Mouse (Mus musculus) midbrain, embryonic 15.5 days (tissue): ENCODE data around the gene Erh. TPM values are rescaled to one million over a fixed set of nuclear protein-coding genes. Genes with fewer than 3 reads are reported as not detected.

ENCODE experiments used
- ATAC-seq: fragments of 200-750 bp; cut with Nextera tagmentation; replicated peaks from 2 replicates; pipeline ENCODE4 v1.8.0; 2017; ENCODE audit warnings: moderate TSS enrichment
- H3K27ac ChIP-seq: fragments of 300-500 bp; sonication (generic); 2 replicates; pipeline ENCODE4 v1.5.1; 2015; ENCODE audit warnings: mild to moderate bottlenecking, inconsistent platforms
- H3K27me3 ChIP-seq: fragments of 300-500 bp; sonication (generic); replicated peaks from 2 replicates; pipeline ENCODE4 v1.6.1; 2015; ENCODE audit warnings: inconsistent platforms
- H3K36me3 ChIP-seq: fragments of 300-500 bp; sonication (generic); replicated peaks from 2 replicates; pipeline ENCODE4 v1.6.1; 2015; ENCODE audit warnings: inconsistent platforms
- H3K4me1 ChIP-seq: fragments of 300-500 bp; sonication (generic); 2 replicates; pipeline ENCODE4 v1.6.1; 2015; ENCODE audit warnings: inconsistent platforms
- H3K4me2 ChIP-seq: fragments of 300-500 bp; sonication (generic); 2 replicates; pipeline ENCODE4 v1.6.1; 2015; ENCODE audit warnings: inconsistent platforms, mild to moderate bottlenecking, moderate library complexity
- H3K4me3 ChIP-seq: fragments of 300-500 bp; sonication (generic); 2 replicates; pipeline ENCODE4 v1.5.1; 2015; ENCODE audit warnings: mild to moderate bottlenecking, inconsistent platforms
- H3K9ac ChIP-seq: fragments of 300-500 bp; sonication (generic); 2 replicates; pipeline ENCODE4 v1.6.1; 2015; ENCODE audit warnings: mild to moderate bottlenecking, inconsistent platforms
- H3K9me3 ChIP-seq: fragments of 300-500 bp; sonication (generic); 2 replicates; pipeline ENCODE4 v1.6.1; 2016; ENCODE audit warnings: inconsistent platforms
- WGBS: fragments of 180-500 bp; shearing (Covaris S2); methylation state at CpG from one replicate; pipeline ENCODE4 v1.1.7; 2015; ENCODE audit warnings: mixed read lengths; 5-methylcytosine and 5-hydroxymethylcytosine counted together
- polyA plus RNA-seq: library from polyadenylated mRNA; unstranded; fragments of >200 nt; fragmentation: Nextera tagmentation; extraction: Ambion mirVana; gene quantifications from 2 replicates; pipeline ENCODE4 v1.2.1, GENCODE M21; 2015

Gene Erh
- polyA plus RNA-seq, 1 experiment from 2014 or later = 292 TPM

- H3K27ac ChIP-seq = no peak overlapping the region
- WGBS = 85% methylated on average over 3 of the region's 3 CpGs
- ATAC-seq = no peak
- no peaks in the 10 kb centered on the region for H3K27me3 ChIP-seq
- H3K4me3 ChIP-seq = no peak overlapping the region
- no peak overlapping the region for H3K9ac ChIP-seq
- no peaks in the 10 kb centered on the region; the same call in 1 of the 2 replicates for H3K36me3 ChIP-seq
- H3K9me3 ChIP-seq = no peaks in the 10 kb centered on the region
- peaks cover 3% of the 10 kb centered on the region; the same call in 1 of the 2 replicates for H3K4me1 ChIP-seq
- no peak overlapping the region for H3K4me2 ChIP-seq
These were observed 34.2 kb downstream of the Erh start for GRCm38 (mm10) chr12:80609928-80610327.

- Histone ChIP-seq H3K9ac (no peak overlapping the region), H3K4me2 (no peak overlapping the region), H3K9me3 (no peaks in the 10 kb centered on the region), H3K4me1 (peaks cover 10% of the 10 kb centered on the region; the same call in 1 of the 2 replicates), H3K27ac (no peak overlapping the region), H3K27me3 (no peaks in the 10 kb centered on the region), H3K36me3 (no peaks in the 10 kb centered on the region; the same call in 1 of the 2 replicates), H3K4me3 (no peak overlapping the region)
- WGBS = 89% methylated on average over 1 of the region's 1 CpGs
- no peak for ATAC-seq
These were observed 35.6 kb downstream of the Erh start for GRCm38 (mm10) chr12:80608576-80608975.

GRCm38 (mm10) chr12:80604218-80604617 is 39.9 kb downstream of the Erh start:
- 67% methylated on average over 2 of the region's 2 CpGs for WGBS
- 0 out of 2 replicates have a peak, but pooled peaks have one; percentile 24 for ATAC-seq

GRCm38 (mm10) chr12:80603566-80603965 is 40.6 kb downstream of the Erh start:
- whole genome bisulfite sequencing = 63% methylated on average over 4 of the region's 4 CpGs
- Histone ChIP-seq H3K4me2 (no peak overlapping the region), H3K4me3 (no peak overlapping the region), H3K9ac (no peak overlapping the region), H3K9me3 (no peaks in the 10 kb centered on the region), H3K36me3 (no peaks in the 10 kb centered on the region; the same call in 1 of the 2 replicates), H3K4me1 (peaks cover 7% of the 10 kb centered on the region; the same call in 1 of the 2 replicates), H3K27me3 (no peaks in the 10 kb centered on the region), H3K27ac (peak overlapping the region; percentile 31; the same call in 1 of the 2 replicates)
- no peak for ATAC-seq

More at GRCm38 (mm10) chr12:80604218-80604617, 39.9 kb downstream of the Erh start:
- no peak overlapping the region for H3K4me3 ChIP-seq
- peaks cover 7% of the 10 kb centered on the region; the same call in 1 of the 2 replicates for H3K4me1 ChIP-seq
- no peaks in the 10 kb centered on the region for H3K9me3 ChIP-seq
- H3K9ac ChIP-seq = no peak overlapping the region
- no peaks in the 10 kb centered on the region; the same call in 1 of the 2 replicates for H3K36me3 ChIP-seq
- H3K27me3 ChIP-seq = no peaks in the 10 kb centered on the region
- H3K4me2 ChIP-seq = no peak overlapping the region
- peak overlapping the region; percentile 31; the same call in 1 of the 2 replicates for H3K27ac ChIP-seq

GRCm38 (mm10) chr12:80602432-80602831 is 41.7 kb downstream of the Erh start:
- no peaks in the 10 kb centered on the region for H3K27me3 ChIP-seq
- ATAC-seq = no peak
- no peak overlapping the region for H3K4me2 ChIP-seq
- no peak overlapping the region for H3K9ac ChIP-seq
- no peaks in the 10 kb centered on the region for H3K9me3 ChIP-seq
- no peak overlapping the region for H3K4me3 ChIP-seq
- WGBS = 95% methylated on average over 5 of the region's 5 CpGs
- no peaks in the 10 kb centered on the region; the same call in 1 of the 2 replicates for H3K36me3 ChIP-seq
- H3K27ac ChIP-seq = no peak overlapping the region
- H3K4me1 ChIP-seq = peaks cover 7% of the 10 kb centered on the region; the same call in 1 of the 2 replicates

- Histone ChIP-seq H3K4me3 (no peak overlapping the region), H3K27me3 (no peaks in the 10 kb centered on the region), H3K9ac (no peak overlapping the region), H3K4me1 (peaks cover 7% of the 10 kb centered on the region; the same call in 1 of the 2 replicates), H3K9me3 (no peaks in the 10 kb centered on the region), H3K4me2 (no peak overlapping the region), H3K36me3 (no peaks in the 10 kb centered on the region; the same call in 1 of the 2 replicates), H3K27ac (no peak overlapping the region)
- WGBS = 85% methylated on average over 9 of the region's 9 CpGs
- ATAC-seq = no peak
These were observed 42.4 kb downstream of the Erh start for GRCm38 (mm10) chr12:80601597-80602269.

- Histone ChIP-seq H3K9me3 (no peaks in the 10 kb centered on the region), H3K9ac (no peak overlapping the region), H3K27ac (peak overlapping the region; percentile 6; the same call in 1 of the 2 replicates), H3K4me2 (no peak overlapping the region), H3K36me3 (0 out of 2 replicates have a peak, but pooled peaks cover under 1% of the 10 kb centered on the region), H3K27me3 (no peaks in the 10 kb centered on the region), H3K4me1 (no peaks in the 10 kb centered on the region), H3K4me3 (no peak overlapping the region)
- whole genome bisulfite sequencing = 36% methylated on average over 6 of the region's 6 CpGs
- ATAC-seq = peak; percentile 47
These were observed 45.4 kb downstream of the Erh start for GRCm38 (mm10) chr12:80598756-80599155.

- no peak overlapping the region for H3K4me3 ChIP-seq
These were observed 45.9 kb downstream of the Erh start for GRCm38 (mm10) chr12:80598236-80598635.

GRCm38 (mm10) chr12:80595968-80596367 is 48.2 kb downstream of the Erh start:
- no peak for ATAC-seq
- Histone ChIP-seq H3K4me2 (no peak overlapping the region), H3K27ac (no peak overlapping the region), H3K4me3 (no peak overlapping the region), H3K4me1 (no peaks in the 10 kb centered on the region), H3K27me3 (no peaks in the 10 kb centered on the region), H3K9ac (no peak overlapping the region), H3K9me3 (no peaks in the 10 kb centered on the region), H3K36me3 (0 out of 2 replicates have a peak, but pooled peaks cover 2% of the 10 kb centered on the region)
- WGBS = 80% methylated on average over 4 of the region's 4 CpGs

More at GRCm38 (mm10) chr12:80598236-80598635, 45.9 kb downstream of the Erh start:
- no peaks in the 10 kb centered on the region for H3K4me1 ChIP-seq
- H3K27me3 ChIP-seq = no peaks in the 10 kb centered on the region
- ATAC-seq = no peak
- 0 out of 2 replicates have a peak, but pooled peaks cover 2% of the 10 kb centered on the region for H3K36me3 ChIP-seq
- H3K9ac ChIP-seq = no peak overlapping the region
- no peak overlapping the region for H3K4me2 ChIP-seq
- peak overlapping the region; percentile 6; the same call in 1 of the 2 replicates for H3K27ac ChIP-seq
- WGBS = 35% methylated on average over 7 of the region's 7 CpGs
- H3K9me3 ChIP-seq = no peaks in the 10 kb centered on the region

- no peak overlapping the region for H3K4me3 ChIP-seq
- H3K9ac ChIP-seq = no peak overlapping the region
- WGBS = 91% methylated on average over 4 of the region's 4 CpGs
- H3K9me3 ChIP-seq = no peaks in the 10 kb centered on the region
- no peak overlapping the region for H3K4me2 ChIP-seq
- no peak overlapping the region for H3K27ac ChIP-seq
- H3K27me3 ChIP-seq = no peaks in the 10 kb centered on the region
- 0 out of 2 replicates have a peak, but pooled peaks cover 2% of the 10 kb centered on the region for H3K36me3 ChIP-seq
- no peaks in the 10 kb centered on the region for H3K4me1 ChIP-seq
- no peak for ATAC-seq
These were observed 48.6 kb downstream of the Erh start for GRCm38 (mm10) chr12:80595566-80595965.

- no peak overlapping the region for H3K9ac ChIP-seq
- H3K4me2 ChIP-seq = no peak overlapping the region
- 93% methylated on average over 4 of the region's 4 CpGs for WGBS
- no peaks in the 10 kb centered on the region for H3K4me1 ChIP-seq
- no peak overlapping the region for H3K27ac ChIP-seq
- no peaks in the 10 kb centered on the region for H3K9me3 ChIP-seq
- 0 out of 2 replicates have a peak, but pooled peaks cover 2% of the 10 kb centered on the region for H3K36me3 ChIP-seq
- no peak for ATAC-seq
- no peaks in the 10 kb centered on the region for H3K27me3 ChIP-seq
- no peak overlapping the region for H3K4me3 ChIP-seq
These were observed 49.4 kb downstream of the Erh start for GRCm38 (mm10) chr12:80594781-80595180.

- no peaks in the 10 kb centered on the region for H3K9me3 ChIP-seq
- 0 out of 2 replicates have a peak, but pooled peaks cover 2% of the 10 kb centered on the region for H3K36me3 ChIP-seq
- H3K4me2 ChIP-seq = no peak overlapping the region
- H3K4me3 ChIP-seq = no peak overlapping the region
- no peaks in the 10 kb centered on the region for H3K4me1 ChIP-seq
- H3K27me3 ChIP-seq = no peaks in the 10 kb centered on the region
- H3K27ac ChIP-seq = no peak overlapping the region
- ATAC-seq = no peak
- WGBS = 86% methylated on average over 4 of the region's 4 CpGs
- no peak overlapping the region for H3K9ac ChIP-seq
These were observed 50.0 kb downstream of the Erh start for GRCm38 (mm10) chr12:80594141-80594540.
